Mouse (Mus musculus): Measurements from ENCODE around the gene Abt1.

Abt1 gene

DNA sequence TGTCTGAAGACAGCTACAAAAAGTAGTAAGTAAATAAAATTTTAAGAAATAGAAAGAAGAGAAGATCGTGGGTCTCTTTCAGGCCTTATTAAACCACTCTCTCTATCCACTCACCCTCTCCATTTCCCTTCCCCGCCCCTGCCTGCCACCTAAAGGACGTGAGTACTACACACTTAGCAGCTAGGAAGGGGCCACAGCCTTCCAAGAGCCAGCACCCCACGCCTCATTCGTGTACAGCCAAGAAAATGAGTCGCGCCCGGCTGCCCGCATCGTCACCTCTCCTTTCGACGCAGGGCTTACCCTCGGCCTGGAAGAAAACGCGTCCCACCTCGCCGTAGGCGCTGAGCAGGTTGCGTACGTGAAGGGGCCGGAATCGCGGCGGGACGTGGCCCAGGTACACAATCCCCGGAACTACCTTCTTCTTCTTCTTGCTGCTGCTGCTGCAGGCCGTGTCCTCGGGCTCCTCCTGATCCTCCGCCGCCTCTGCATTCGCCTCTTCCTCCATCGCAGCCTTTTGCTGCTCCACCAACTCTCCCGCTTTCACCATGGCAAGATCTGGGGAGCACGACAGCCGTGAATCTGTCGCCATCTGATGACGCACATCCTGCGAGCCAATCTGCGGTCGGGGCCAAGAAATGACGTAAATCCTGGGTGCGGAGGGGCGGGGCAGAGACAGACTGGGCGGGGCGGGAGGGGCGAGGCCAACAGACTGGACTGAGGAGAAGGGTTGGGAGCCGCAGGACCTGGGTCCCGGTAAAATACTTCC lies at the start of gene Abt1:
Abt1 (minus strand) TSS at position 581 of the 766 bp plus-strand sequence.
- peak; percentile 90 to 96 for DNase-seq

GRCm38 (mm10) chr13:23466911-23467310 lies 43.2 kb upstream of the Abt1 start:
- DNase-seq = peak; percentile 58 to 70

DNA sequence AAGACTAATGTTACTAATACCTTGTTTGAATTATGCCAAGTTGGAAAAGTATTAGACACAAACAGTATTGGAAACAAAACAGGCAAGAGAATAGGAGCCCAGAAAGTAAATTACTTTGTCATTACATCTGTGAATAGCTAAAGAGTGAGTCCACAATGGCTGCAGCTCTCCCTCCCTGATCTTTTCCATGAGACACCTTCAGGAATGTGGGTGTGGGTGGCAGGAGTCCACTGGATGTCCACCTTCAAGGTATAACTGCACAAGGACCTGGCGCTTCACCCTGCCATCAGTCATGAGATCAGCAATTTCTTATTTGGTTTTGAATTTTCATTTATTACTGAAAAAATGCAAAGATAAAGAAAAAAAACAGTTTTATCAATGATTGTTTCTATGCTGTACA lies 42.6 kb upstream of the Abt1 start:
- DNase-seq = no peak

GRCm38 (mm10) chr13:23465600-23466109 lies 42.0 kb upstream of the Abt1 start, which contains the start of gene Btn1a1:
Btn1a1 (minus strand) TSS chr13:23465901.
- DNase-seq = no peak

GRCm38 (mm10) chr13:23464841-23465366 lies 41.2 kb upstream of the Abt1 start:
- DNase-seq = no peak

GRCm38 (mm10) chr13:23464224-23464637 lies 40.6 kb upstream of the Abt1 start:
- peak; percentile 63 to 66 for DNase-seq

- peak; percentile 78 to 87 for DNase-seq
Observed at GRCm38 (mm10) chr13:23463381-23464223, 39.9 kb upstream of the Abt1 start.

DNA sequence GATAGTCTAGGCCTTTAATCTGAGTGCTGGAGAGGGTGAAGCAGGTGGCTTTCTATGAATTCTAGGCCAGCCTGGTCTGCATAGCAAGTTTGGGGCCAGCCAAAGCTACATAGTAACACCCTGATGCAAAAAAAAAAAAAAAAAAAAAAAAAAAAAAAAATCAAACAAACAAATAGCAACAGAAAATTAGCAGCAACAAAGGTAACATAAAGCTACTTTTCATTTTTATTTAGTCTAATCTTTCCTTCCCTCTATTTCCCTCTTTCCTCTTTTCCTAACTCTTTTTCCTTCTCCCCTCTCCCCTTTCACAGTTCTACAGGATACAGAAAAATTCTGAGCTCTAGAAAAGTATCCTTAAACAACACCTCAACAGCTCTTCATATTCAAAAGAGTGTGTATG lies 39.0 kb upstream of the Abt1 start:
- no peak for DNase-seq

DNA sequence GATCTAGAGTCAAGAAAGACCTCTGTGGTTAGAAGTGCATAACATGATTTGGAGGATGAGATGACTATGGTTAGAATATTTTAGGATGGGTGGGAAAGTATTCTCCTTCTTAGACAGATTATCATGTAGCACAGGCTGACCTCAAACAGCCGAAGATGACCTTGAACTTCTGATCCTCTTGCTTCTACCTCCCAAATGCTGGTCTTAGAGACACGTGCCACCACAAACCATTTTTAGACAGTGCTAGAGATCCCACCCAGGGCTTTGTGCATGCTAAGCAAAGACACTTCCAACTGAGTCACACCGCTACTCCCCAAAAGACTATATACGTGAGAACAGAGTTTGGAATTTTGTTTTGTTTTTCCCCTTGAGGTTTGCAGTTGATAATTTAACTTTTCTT lies 38.4 kb upstream of the Abt1 start:
- DNase-seq = no peak

GRCm38 (mm10) chr13:23459264-23459846 lies 35.7 kb upstream of the Abt1 start:
- no peak for DNase-seq

GRCm38 (mm10) chr13:23453926-23454325 lies 30.3 kb upstream of the Abt1 start:
- no peak for DNase-seq

GRCm38 (mm10) chr13:23453362-23453862 lies 29.7 kb upstream of the Abt1 start:
- peak; percentile 65 to 81 for DNase-seq

GRCm38 (mm10) chr13:23450398-23450797 lies 26.7 kb upstream of the Abt1 start:
- peak; percentile 87 to 91 for DNase-seq

- peak; percentile 67 to 74 for DNase-seq
Observed at GRCm38 (mm10) chr13:23449235-23450095, 25.8 kb upstream of the Abt1 start.

DNA sequence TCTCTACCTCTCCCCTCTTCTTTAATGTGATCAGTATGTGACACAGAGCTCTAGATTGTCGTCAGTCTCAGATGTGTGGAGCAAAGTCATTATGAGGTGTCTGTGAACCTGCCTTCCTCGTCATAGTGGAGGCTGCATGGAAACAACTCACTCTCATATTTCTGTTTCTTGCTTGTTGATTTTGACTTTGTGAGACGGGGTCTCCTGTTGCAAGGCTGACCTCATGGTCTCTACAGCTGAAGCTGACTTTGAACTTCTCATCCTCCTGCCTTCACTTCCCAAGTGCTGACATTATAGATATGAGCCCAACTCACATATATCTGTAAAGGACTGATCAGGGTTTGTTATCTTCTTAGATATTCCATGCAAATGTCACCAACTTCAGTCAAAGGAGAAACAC lies 25.1 kb upstream of the Abt1 start:
- no peak for DNase-seq

DNA sequence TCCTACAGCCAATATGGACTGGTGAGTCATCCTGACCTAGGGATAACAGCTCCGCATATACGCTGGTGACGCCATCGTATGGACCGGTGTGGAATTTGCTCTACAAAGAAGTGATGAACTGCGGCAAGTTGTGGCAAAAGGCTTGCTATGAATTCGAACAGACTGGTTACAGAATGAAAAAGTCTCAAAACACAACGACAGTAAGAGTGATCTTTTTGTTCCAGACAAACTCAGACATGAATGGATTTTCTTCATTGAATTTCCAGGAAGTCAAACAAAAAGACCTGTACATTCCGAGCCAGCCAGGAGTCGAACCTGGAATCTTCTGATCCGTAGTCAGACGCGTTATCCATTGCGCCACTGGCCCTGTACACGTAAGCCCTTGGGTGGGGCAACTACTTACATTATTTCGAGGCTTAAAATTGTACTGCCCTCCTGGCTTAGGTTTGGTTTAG lies 22.9 kb upstream of the Abt1 start:
- peak; percentile 77 to 92 for DNase-seq

DNA sequence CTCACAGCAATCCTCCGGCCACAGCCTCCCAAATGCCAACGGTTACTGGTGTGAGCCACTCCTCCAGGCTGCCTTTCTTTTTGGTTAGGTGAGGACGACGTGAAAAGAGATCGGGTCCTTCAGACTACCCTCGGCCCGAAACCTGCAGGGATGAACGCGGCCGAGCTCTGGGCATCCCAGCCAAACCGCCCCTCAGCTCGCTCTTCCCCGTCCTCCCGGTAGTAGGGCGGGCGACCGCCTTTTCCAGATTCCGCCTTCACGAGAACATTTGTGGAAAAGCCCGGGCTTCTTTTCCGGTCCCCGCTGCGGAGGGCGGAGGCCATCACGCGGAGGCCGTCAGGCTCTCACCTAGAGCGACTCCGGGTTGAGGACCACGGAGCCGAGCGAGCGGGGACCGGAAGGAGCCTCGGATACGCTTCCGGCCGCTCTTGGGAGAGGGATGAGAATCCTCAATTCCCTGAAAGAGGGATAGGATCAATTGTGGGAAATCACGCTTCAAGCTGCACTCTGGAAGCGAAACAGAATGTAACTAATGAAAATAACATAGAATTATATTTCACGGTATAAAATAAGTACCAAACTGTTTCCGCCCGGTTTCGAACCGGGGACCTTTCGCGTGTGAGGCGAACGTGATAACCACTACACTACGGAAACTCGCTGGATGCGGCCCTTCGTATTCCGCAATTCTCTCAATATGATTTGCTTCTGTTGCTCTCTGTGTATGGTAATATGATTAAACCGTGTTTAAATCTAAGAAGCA lies 22.1 kb upstream of the Abt1 start:
- peak; percentile 82 to 93 for DNase-seq

DNA sequence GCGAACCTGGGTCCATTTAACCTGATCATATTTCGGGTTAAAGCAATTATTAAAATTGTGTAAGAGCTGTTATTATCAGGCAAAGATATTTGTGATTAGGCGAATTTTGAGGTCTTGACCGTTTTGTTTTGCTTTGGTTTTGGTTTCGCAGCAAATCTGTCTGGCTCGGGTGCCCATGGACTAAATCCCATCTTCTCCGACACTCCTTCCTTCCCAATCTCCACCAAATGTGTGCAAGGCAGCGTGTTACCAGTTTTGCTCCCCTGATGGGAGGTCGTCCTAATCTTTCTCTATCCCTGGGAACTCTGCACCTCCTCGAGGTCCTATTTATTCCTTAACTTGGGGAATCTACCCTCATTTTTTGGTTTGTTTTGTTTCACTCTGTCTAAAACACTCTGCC lies 21.5 kb upstream of the Abt1 start:
- no peak for DNase-seq

- DNase-seq = no peak
Observed at GRCm38 (mm10) chr13:23444451-23444850, 20.8 kb upstream of the Abt1 start.

DNA sequence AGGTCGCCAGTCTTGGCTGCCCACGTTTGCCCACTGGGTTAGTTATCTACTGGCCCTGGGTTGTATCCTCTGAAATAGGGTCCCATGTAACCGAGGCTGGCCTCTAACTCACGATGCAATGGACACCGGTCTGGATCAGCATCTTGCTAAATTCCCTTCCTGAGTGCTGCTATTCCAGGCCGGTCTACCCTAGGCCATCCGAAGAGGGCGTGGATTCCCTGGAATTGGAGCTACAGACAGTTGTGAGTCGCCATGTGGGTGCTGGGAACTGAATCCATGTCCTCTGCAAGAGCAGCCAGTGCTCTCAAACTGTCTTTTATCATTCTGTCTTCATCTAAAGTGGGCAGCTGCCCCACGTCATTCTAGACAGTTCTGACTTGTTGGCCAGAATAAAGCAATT lies 16.2 kb upstream of the Abt1 start:
- DNase-seq = no peak

DNA sequence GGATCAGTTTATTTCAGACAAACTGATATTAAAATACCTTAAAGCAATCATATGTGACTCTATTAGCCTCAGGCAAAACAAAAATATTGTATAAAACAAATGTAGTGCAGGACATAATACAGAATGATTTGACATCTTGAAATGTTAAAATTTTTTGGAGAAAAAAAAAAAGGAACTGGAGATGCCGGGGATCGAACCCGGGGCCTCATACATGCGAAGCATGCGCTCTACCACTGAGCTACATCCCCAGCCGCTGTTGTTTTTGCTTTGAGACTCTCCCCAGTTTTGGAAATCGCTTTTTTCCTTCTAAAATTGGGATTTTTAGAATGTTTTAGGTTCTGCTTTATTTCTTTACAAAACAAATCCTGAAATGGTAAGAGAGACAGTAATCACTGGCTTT lies 14.9 kb upstream of the Abt1 start:
- DNase-seq = peak; percentile 32 to 69

All from cerebellum, adult 18-20 months (tissue).